Mouse (Mus musculus) intestine, embryonic 14.5 days (tissue): ENCODE results near the gene Rmnd5b. TPM values are rescaled to one million over a fixed set of nuclear protein-coding genes. Genes with fewer than 3 reads are reported as not detected.
A peak's percentile ranks its signal among the peaks of the same experiment; 100 is the strongest.

Source experiments
- ATAC-seq: fragments of 200-750 bp; cut with Nextera tagmentation; replicated peaks from 2 replicates; pipeline ENCODE4 v1.8.0; 2017; ENCODE audit warnings: low read depth, moderate number of reproducible peaks, moderate TSS enrichment, moderate library complexity; ENCODE audit not compliant: low FRiP score, low TSS enrichment
- DNase-seq: peaks from one replicate; pipeline ENCODE4 v3.0.0-alpha.2; 2018; ENCODE audit warnings: low spot score
- H3K27ac ChIP-seq: fragments of 300-500 bp; sonication (generic); 2 replicates; pipeline ENCODE4 v1.5.1; 2014; ENCODE audit warnings: low read depth, mild to moderate bottlenecking, control low read depth
- H3K27me3 ChIP-seq: fragments of 300-500 bp; sonication (generic); replicated peaks from 2 replicates; pipeline ENCODE4 v1.6.1; 2014; ENCODE audit warnings: low read length, control low read depth; ENCODE audit not compliant: control insufficient read depth, insufficient read depth
- H3K36me3 ChIP-seq: fragments of 300-500 bp; sonication (generic); 2 replicates; pipeline ENCODE4 v1.6.1; 2014; ENCODE audit warnings: low read length, control low read depth; ENCODE audit not compliant: control insufficient read depth, insufficient read depth
- H3K4me1 ChIP-seq: fragments of 300-500 bp; sonication (generic); replicated peaks from 2 replicates; pipeline ENCODE4 v1.6.1; 2014; ENCODE audit warnings: low read length, control low read depth, mixed read lengths; ENCODE audit not compliant: control insufficient read depth, insufficient read depth
- H3K4me2 ChIP-seq: fragments of 300-500 bp; sonication (generic); 2 replicates; pipeline ENCODE4 v1.6.1; 2014; ENCODE audit warnings: low read length
- H3K4me3 ChIP-seq: fragments of 300-500 bp; sonication (generic); 2 replicates; pipeline ENCODE4 v1.5.1; 2014; ENCODE audit warnings: low read depth, low read length, control low read depth, mixed read lengths
- H3K9ac ChIP-seq: fragments of 300-500 bp; sonication (generic); 2 replicates; pipeline ENCODE4 v1.6.1; 2014; ENCODE audit warnings: mild to moderate bottlenecking, low read length
- H3K9me3 ChIP-seq: fragments of 300-500 bp; sonication (generic); 2 replicates; pipeline ENCODE4 v1.6.1; 2016; ENCODE audit warnings: low read length, control low read depth; ENCODE audit not compliant: control insufficient read depth
- WGBS: fragments of 180-500 bp; shearing (Covaris S2); extraction: QIAGEN DNeasy Blood & Tissue Kit; methylation state at CpG from one replicate; pipeline ENCODE4 v1.1.7; 2014; 5-methylcytosine and 5-hydroxymethylcytosine counted together
- polyA plus RNA-seq: library from polyadenylated mRNA; unstranded; fragments of >200 nt; fragmentation: Nextera tagmentation; extraction: Ambion mirVana; gene quantifications from 2 replicates; pipeline ENCODE4 v1.2.1, GENCODE M21; 2014

The Rmnd5b gene
- polyA plus RNA-seq, 1 experiment from 2014 or later: 42.7 TPM

- H3K27ac ChIP-seq: no peak overlapping the region
- ATAC-seq (no peak), DNase-seq (no peak)
- H3K4me2 ChIP-seq: no peak overlapping the region
- H3K4me1 ChIP-seq: peaks cover 15% of the 10 kb centered on the region; the same call in 1 of the 2 replicates
- H3K9me3 ChIP-seq: no peaks in the 10 kb centered on the region
- WGBS: 91% methylated on average over 4 of the region's 4 CpGs
- H3K27me3 ChIP-seq: no peaks in the 10 kb centered on the region
- no peak overlapping the region for H3K4me3 ChIP-seq
- H3K36me3 ChIP-seq: no peaks in the 10 kb centered on the region
- no peak overlapping the region for H3K9ac ChIP-seq
Observed at GRCm38 (mm10) chr11:51652889-51653418, 17.3 kb upstream of the Rmnd5b start.

GRCm38 (mm10) chr11:51650691-51651515 is 15.2 kb upstream of the Rmnd5b start, which contains the start of the genes N4bp3 and D930048N14Rik:
TSS of gene N4bp3 (minus strand) at chr11:51650842.
TSS of gene D930048N14Rik (plus strand) at chr11:51650954.
- H3K4me1 ChIP-seq: peaks cover 19% of the 10 kb centered on the region; the same call in 1 of the 2 replicates
- peak within 1 kb of the TSS; percentile 71 for H3K9ac ChIP-seq
- H3K27me3 ChIP-seq: no peaks in the 10 kb centered on the region
- DNase-seq: peak; percentile 87
- peak within 1 kb of the TSS; percentile 96 for H3K4me2 ChIP-seq
- H3K4me3 ChIP-seq: peak within 1 kb of the TSS; percentile 66
- peak; percentile 83 for ATAC-seq
- WGBS: 1% methylated on average over 65 of the region's 70 CpGs
- peak within 1 kb of the TSS; percentile 77 for H3K27ac ChIP-seq
- H3K36me3 ChIP-seq: no peaks in the 10 kb centered on the region
- H3K9me3 ChIP-seq: no peaks in the 10 kb centered on the region

GRCm38 (mm10) chr11:51650261-51650660 is 14.6 kb upstream of the Rmnd5b start:
- Histone ChIP-seq H3K9ac (peak overlapping the region; percentile 71), H3K27ac (peak overlapping the region; percentile 77), H3K4me3 (peak overlapping the region; percentile 66), H3K9me3 (no peaks in the 10 kb centered on the region), H3K36me3 (0 out of 2 replicates have a peak, but pooled peaks cover 5% of the 10 kb centered on the region), H3K27me3 (no peaks in the 10 kb centered on the region), H3K4me2 (peak overlapping the region; percentile 96), H3K4me1 (peaks cover 19% of the 10 kb centered on the region; the same call in 1 of the 2 replicates)
- peak; percentile 32; the same call in 1 of the 2 replicates for ATAC-seq
- WGBS: under 1% methylated on average over 30 of the region's 30 CpGs
- DNase-seq: no peak

DNA sequence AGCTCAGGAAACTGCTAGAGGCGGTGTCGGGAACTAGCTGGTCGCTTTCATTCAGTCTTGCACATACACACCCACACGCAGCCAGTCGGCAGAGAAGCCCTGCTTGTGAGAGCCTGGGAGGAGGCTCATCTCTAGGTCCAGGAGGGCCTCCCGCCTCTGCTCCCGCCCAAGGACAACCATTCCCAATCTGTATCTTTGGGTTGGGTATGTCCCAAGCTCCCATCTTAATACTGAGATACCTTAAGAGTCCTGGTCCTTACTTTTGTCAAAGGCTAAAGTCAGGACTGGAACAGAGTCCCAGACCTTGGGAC is 14.1 kb upstream of the Rmnd5b start:
- no peaks in the 10 kb centered on the region for H3K27me3 ChIP-seq
- ATAC-seq: no peak
- 5% methylated on average over 7 of the region's 7 CpGs for WGBS
- peak overlapping the region; percentile 66 for H3K4me3 ChIP-seq
- 0 out of 2 replicates have a peak, but pooled peaks cover 7% of the 10 kb centered on the region for H3K36me3 ChIP-seq
- H3K4me1 ChIP-seq: peaks cover 19% of the 10 kb centered on the region; the same call in 1 of the 2 replicates
- 0 out of 2 replicates have a peak overlapping the region, but pooled peaks have one; percentile 77 for H3K27ac ChIP-seq
- no peaks in the 10 kb centered on the region for H3K9me3 ChIP-seq
- peak; percentile 67 for DNase-seq
- H3K4me2 ChIP-seq: peak overlapping the region; percentile 96
- H3K9ac ChIP-seq: peak overlapping the region; percentile 71

DNA sequence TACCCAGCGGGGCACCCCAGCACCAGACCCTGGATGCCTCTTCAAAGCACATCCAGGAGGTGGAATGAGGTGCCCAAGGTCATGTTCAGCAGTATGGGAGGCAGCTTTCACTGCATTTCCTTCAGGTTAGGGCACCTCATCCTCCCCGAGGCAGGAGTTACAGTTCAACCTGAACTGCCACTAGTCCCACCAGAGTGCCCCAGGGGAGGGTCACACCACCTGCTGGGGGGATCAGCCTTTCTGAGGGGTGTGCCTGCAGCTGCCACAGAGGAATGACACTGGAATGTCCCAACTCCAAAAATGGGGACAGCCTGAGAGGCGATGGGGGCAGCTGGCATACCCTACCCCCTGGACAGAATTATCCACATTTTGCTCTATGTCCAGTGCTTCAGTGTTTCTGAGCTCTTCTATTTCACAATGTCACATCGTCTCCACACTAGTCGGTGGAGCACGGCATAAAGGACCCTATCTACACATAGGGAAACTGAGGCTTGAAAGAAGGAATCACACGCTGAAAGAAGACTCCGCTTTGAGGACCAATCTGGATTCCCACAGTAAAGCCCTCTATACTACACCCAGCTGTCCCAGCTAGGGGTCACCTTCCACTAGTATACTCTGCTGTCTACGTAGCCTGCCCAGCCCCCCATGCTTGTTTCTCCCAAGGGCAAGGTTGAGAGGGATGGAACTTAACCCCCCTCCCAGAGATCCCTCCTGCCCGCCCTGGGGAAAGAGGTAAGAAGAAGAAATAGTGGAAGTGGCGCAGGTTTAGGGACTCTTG is 13.6 kb upstream of the Rmnd5b start:
- H3K4me3 ChIP-seq: peak overlapping the region; percentile 66
- peak overlapping the region; percentile 96 for H3K4me2 ChIP-seq
- peak overlapping the region; percentile 71 for H3K9ac ChIP-seq
- no peaks in the 10 kb centered on the region for H3K9me3 ChIP-seq
- ATAC-seq: no peak
- no peak for DNase-seq
- H3K27ac ChIP-seq: peak overlapping the region; percentile 6; the same call in 1 of the 2 replicates
- no peaks in the 10 kb centered on the region for H3K27me3 ChIP-seq
- WGBS: 39% methylated on average over 11 of the region's 11 CpGs
- H3K4me1 ChIP-seq: peaks cover 19% of the 10 kb centered on the region; the same call in 1 of the 2 replicates
- peaks cover 13% of the 10 kb centered on the region; the same call in 1 of the 2 replicates for H3K36me3 ChIP-seq

DNA sequence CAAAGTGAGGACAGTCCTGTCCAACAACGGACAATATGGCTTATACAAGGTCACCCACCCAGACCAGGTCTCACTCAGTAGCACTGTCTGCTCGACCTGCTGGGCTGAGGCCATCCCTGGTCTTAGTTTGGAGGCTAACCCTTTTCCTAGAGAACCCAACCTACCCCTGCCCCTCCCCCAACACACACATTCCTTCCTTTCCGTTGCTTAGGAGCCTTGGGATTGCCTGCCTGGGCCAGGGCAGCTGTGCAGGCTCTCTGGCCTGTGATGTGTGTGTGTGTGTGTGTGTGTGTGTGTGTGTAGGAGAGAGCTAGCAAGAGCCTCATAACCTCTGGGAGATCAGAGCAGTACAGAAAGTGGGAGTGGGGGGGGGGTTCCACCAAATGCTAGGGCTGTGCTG is 12.9 kb upstream of the Rmnd5b start:
- H3K9ac ChIP-seq: peak overlapping the region; percentile 20; the same call in 1 of the 2 replicates
- peak overlapping the region; percentile 6; the same call in 1 of the 2 replicates for H3K27ac ChIP-seq
- peak overlapping the region; percentile 96 for H3K4me2 ChIP-seq
- DNase-seq (no peak), ATAC-seq (no peak)
- WGBS: 33% methylated on average over 3 of the region's 3 CpGs
- no peaks in the 10 kb centered on the region for H3K27me3 ChIP-seq
- H3K9me3 ChIP-seq: no peaks in the 10 kb centered on the region
- H3K36me3 ChIP-seq: peaks cover 20% of the 10 kb centered on the region; the same call in 1 of the 2 replicates
- H3K4me3 ChIP-seq: no peak overlapping the region
- peaks cover 19% of the 10 kb centered on the region; the same call in 1 of the 2 replicates for H3K4me1 ChIP-seq

- Histone ChIP-seq H3K4me3 (no peak overlapping the region), H3K36me3 (peaks cover 27% of the 10 kb centered on the region; the same call in 1 of the 2 replicates), H3K27me3 (no peaks in the 10 kb centered on the region), H3K27ac (peak overlapping the region; percentile 51; the same call in 1 of the 2 replicates), H3K4me1 (peaks cover 19% of the 10 kb centered on the region; the same call in 1 of the 2 replicates), H3K4me2 (peak overlapping the region; percentile 14; the same call in 1 of the 2 replicates), H3K9ac (no peak overlapping the region), H3K9me3 (no peaks in the 10 kb centered on the region)
- DNase-seq: no peak
- WGBS: 59% methylated on average over 15 of the region's 15 CpGs
- ATAC-seq: no peak
Observed at GRCm38 (mm10) chr11:51646751-51647667, 11.3 kb upstream of the Rmnd5b start.
